Mouse (Mus musculus): Measurements from ENCODE around the gene Pif1. TPM values are rescaled to one million over a fixed set of nuclear protein-coding genes. Genes with fewer than 3 reads are reported as not detected.

The Pif1 gene
- polyA plus RNA-seq, 1 experiment from 2014 or later: 8.7 TPM

DNA sequence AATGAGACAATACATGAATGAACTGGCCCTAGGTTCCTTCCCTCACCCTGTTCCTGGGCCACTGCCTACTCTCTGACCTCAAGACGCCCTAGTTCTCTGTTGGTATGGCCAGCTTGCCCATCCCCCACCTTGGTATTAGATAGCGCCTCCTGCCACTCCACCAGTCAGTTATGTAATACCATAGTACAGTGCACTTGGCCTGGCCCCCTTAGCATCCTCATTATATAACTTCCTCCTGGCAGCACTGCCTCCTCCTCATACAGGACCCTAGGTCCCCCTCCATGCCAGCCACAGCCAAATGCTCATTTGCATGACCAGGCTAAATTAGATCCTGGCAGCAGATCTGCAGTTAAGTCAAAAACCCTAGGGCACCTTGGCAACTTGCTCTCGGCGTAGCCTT lies 25.9 kb upstream of the Pif1 start:
- H3K27me3 ChIP-seq (ENCODE audit: control insufficient read depth, insufficient read depth, low read length): no peaks in the 10 kb centered on the region
- H3K4me1 ChIP-seq (ENCODE audit: control insufficient read depth in 2 of 2, insufficient read depth in 2 of 2, low read length in 2 of 2): peaks cover 12 to 20% of the 10 kb centered on the region in 2 experiments
- no peak overlapping the region for H3K4me2 ChIP-seq (ENCODE audit: low read length)
- H3K9me3 ChIP-seq (ENCODE audit: control insufficient read depth, low read length): 0 out of 2 replicates have a peak, but pooled peaks cover 3% of the 10 kb centered on the region
- WGBS: 81% methylated on average over 4 of the region's 4 CpGs
- H3K27ac ChIP-seq (replicated peaks in 1 of 2; ENCODE audit: control insufficient read depth in 1 of 2, insufficient read depth in 1 of 2, low read depth in 2 of 2, low read length in 2 of 2): 0 out of 4 replicates have a peak overlapping the region, but pooled peaks of 1 of the 2 experiments have one; percentile 42
- peaks cover 63% of the 10 kb centered on the region for H3K36me3 ChIP-seq (ENCODE audit: control insufficient read depth, insufficient read depth, low read length)
- no peak overlapping the region for H3K9ac ChIP-seq (ENCODE audit: low read length)
- ATAC-seq (ENCODE audit: insufficient number of reproducible peaks, insufficient read depth, low FRiP score, low read depth): no peak
- H3K4me3 ChIP-seq (ENCODE audit: control insufficient read depth in 1 of 2, insufficient read depth in 1 of 2, low read depth in 1 of 2, low read length in 2 of 2): no peak overlapping the region

DNA sequence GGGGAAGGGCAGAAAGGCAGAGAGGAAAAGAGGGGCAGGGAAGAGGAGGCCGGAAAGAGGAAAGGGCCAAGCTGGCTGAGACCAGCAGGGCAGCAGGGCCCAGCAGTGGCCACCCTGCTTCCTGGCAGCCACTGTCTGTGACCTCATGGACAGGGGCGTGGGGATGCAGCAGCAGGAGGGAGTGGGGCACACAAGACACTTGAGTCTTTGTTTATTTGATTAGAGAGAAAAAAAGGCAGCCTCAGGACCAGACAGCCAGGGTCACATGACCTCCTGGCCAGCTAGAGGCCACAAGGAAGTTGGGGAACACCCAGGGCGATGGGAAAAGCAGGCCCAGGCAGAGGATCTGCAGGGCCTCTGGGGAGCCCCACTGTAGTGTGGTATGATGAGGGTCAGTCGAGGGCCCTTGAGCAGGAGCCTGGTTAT lies 24.9 kb upstream of the Pif1 start:
- WGBS: 26% methylated on average over 4 of the region's 4 CpGs

DNA sequence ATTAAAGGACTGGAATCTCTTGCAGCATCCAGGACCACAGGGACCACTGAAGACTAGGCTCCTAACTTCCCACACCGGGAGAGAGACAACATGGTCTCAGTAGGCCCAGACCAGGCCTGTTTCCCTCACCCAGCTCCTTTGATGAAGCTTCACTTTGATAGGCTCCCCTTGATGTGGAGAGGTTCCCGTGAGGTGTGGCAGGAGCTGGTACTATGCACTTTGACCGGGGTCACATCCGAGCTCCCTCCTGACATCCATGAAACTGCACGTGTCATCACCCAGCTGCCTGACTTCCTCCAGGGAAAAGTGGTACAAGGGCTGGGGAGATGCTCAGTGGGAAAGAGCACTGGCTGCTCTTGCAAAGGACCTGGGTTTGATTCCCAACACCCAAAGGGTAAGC lies 23.9 kb upstream of the Pif1 start:
- no peak for ATAC-seq (ENCODE audit: insufficient number of reproducible peaks, insufficient read depth, low FRiP score, low read depth)
- WGBS: 90% methylated on average over 5 of the region's 5 CpGs
- H3K4me2 ChIP-seq (ENCODE audit: low read length): no peak overlapping the region
- no peak overlapping the region for H3K4me3 ChIP-seq (ENCODE audit: control insufficient read depth in 1 of 2, insufficient read depth in 1 of 2, low read depth in 1 of 2, low read length in 2 of 2)
- H3K36me3 ChIP-seq (ENCODE audit: control insufficient read depth, insufficient read depth, low read length): peaks cover 56% of the 10 kb centered on the region
- 0 out of 2 replicates have a peak, but pooled peaks cover 3% of the 10 kb centered on the region for H3K9me3 ChIP-seq (ENCODE audit: control insufficient read depth, low read length)
- peaks cover 12 to 20% of the 10 kb centered on the region in 2 experiments for H3K4me1 ChIP-seq (ENCODE audit: control insufficient read depth in 2 of 2, insufficient read depth in 2 of 2, low read length in 2 of 2)
- no peak overlapping the region for H3K9ac ChIP-seq (ENCODE audit: low read length)
- H3K27ac ChIP-seq (replicated peaks in 1 of 2; ENCODE audit: control insufficient read depth in 1 of 2, insufficient read depth in 1 of 2, low read depth in 2 of 2, low read length in 2 of 2): no peak overlapping the region
- H3K27me3 ChIP-seq (ENCODE audit: control insufficient read depth, insufficient read depth, low read length): no peaks in the 10 kb centered on the region

More for the DNA sequence above, 24.9 kb upstream of the Pif1 start:
- H3K27me3 ChIP-seq (ENCODE audit: control insufficient read depth, insufficient read depth, low read length): no peaks in the 10 kb centered on the region
- H3K4me3 ChIP-seq (ENCODE audit: control insufficient read depth in 1 of 2, insufficient read depth in 1 of 2, low read depth in 1 of 2, low read length in 2 of 2): no peak overlapping the region
- H3K9me3 ChIP-seq (ENCODE audit: control insufficient read depth, low read length): 0 out of 2 replicates have a peak, but pooled peaks cover 3% of the 10 kb centered on the region
- H3K4me2 ChIP-seq (ENCODE audit: low read length): no peak overlapping the region
- ATAC-seq (ENCODE audit: insufficient number of reproducible peaks, insufficient read depth, low FRiP score, low read depth): no peak
- H3K27ac ChIP-seq (replicated peaks in 1 of 2; ENCODE audit: control insufficient read depth in 1 of 2, insufficient read depth in 1 of 2, low read depth in 2 of 2, low read length in 2 of 2): peak overlapping the region; percentile 41 to 42; a peak in 3 of 4 replicates
- H3K9ac ChIP-seq (ENCODE audit: low read length): 0 out of 2 replicates have a peak overlapping the region, but pooled peaks have one; percentile 27
- H3K36me3 ChIP-seq (ENCODE audit: control insufficient read depth, insufficient read depth, low read length): peaks cover 61% of the 10 kb centered on the region
- peaks cover 12 to 20% of the 10 kb centered on the region in 2 experiments for H3K4me1 ChIP-seq (ENCODE audit: control insufficient read depth in 2 of 2, insufficient read depth in 2 of 2, low read length in 2 of 2)

- Histone ChIP-seq H3K4me3 (ENCODE audit: control insufficient read depth in 1 of 2, insufficient read depth in 1 of 2, low read depth in 1 of 2, low read length in 2 of 2) (no peak overlapping the region), H3K4me1 (ENCODE audit: control insufficient read depth in 2 of 2, insufficient read depth in 2 of 2, low read length in 2 of 2) (peaks cover 12 to 26% of the 10 kb centered on the region in 2 experiments), H3K9ac (ENCODE audit: low read length) (no peak overlapping the region), H3K36me3 (ENCODE audit: control insufficient read depth, insufficient read depth, low read length) (peaks cover 49% of the 10 kb centered on the region), H3K27me3 (ENCODE audit: control insufficient read depth, insufficient read depth, low read length) (no peaks in the 10 kb centered on the region), H3K9me3 (ENCODE audit: control insufficient read depth, low read length) (0 out of 2 replicates have a peak, but pooled peaks cover 3% of the 10 kb centered on the region), H3K4me2 (ENCODE audit: low read length) (no peak overlapping the region), H3K27ac (replicated peaks in 1 of 2; ENCODE audit: control insufficient read depth in 1 of 2, insufficient read depth in 1 of 2, low read depth in 2 of 2, low read length in 2 of 2) (no peak overlapping the region)
- no peak for ATAC-seq (ENCODE audit: insufficient number of reproducible peaks, insufficient read depth, low FRiP score, low read depth)
- WGBS: 98% methylated on average over 2 of the region's 2 CpGs
Measured at GRCm38 (mm10) chr9:65564698-65565097, 22.3 kb upstream of the Pif1 start.

- ATAC-seq (ENCODE audit: insufficient number of reproducible peaks, insufficient read depth, low FRiP score, low read depth): no peak
- Histone ChIP-seq H3K4me2 (ENCODE audit: low read length) (no peak overlapping the region), H3K27me3 (ENCODE audit: control insufficient read depth, insufficient read depth, low read length) (no peaks in the 10 kb centered on the region), H3K4me1 (ENCODE audit: control insufficient read depth in 2 of 2, insufficient read depth in 2 of 2, low read length in 2 of 2) (0 out of 4 replicates have a peak, but pooled peaks cover 0 to 11% of the 10 kb centered on the region in 2 experiments), H3K9me3 (ENCODE audit: control insufficient read depth, low read length) (0 out of 2 replicates have a peak, but pooled peaks cover 3% of the 10 kb centered on the region), H3K27ac (replicated peaks in 1 of 2; ENCODE audit: control insufficient read depth in 1 of 2, insufficient read depth in 1 of 2, low read depth in 2 of 2, low read length in 2 of 2) (no peak overlapping the region), H3K9ac (ENCODE audit: low read length) (no peak overlapping the region), H3K36me3 (ENCODE audit: control insufficient read depth, insufficient read depth, low read length) (peaks cover 54% of the 10 kb centered on the region), H3K4me3 (ENCODE audit: control insufficient read depth in 1 of 2, insufficient read depth in 1 of 2, low read depth in 1 of 2, low read length in 2 of 2) (no peak overlapping the region)
- WGBS: 81% methylated on average over 6 of the region's 6 CpGs
Measured at GRCm38 (mm10) chr9:65568787-65569186, 18.2 kb upstream of the Pif1 start.

- Histone ChIP-seq H3K4me1 (ENCODE audit: control insufficient read depth in 2 of 2, insufficient read depth in 2 of 2, low read length in 2 of 2) (peaks cover 2 to 13% of the 10 kb centered on the region in 2 experiments), H3K27me3 (ENCODE audit: control insufficient read depth, insufficient read depth, low read length) (no peaks in the 10 kb centered on the region), H3K9ac (ENCODE audit: low read length) (no peak overlapping the region), H3K36me3 (ENCODE audit: control insufficient read depth, insufficient read depth, low read length) (peaks cover 54% of the 10 kb centered on the region), H3K27ac (replicated peaks in 1 of 2; ENCODE audit: control insufficient read depth in 1 of 2, insufficient read depth in 1 of 2, low read depth in 2 of 2, low read length in 2 of 2) (peak overlapping the region in 1 of 2 experiments; percentile 19; a peak in 1 of 4 replicates), H3K4me2 (ENCODE audit: low read length) (no peak overlapping the region), H3K9me3 (ENCODE audit: control insufficient read depth, low read length) (0 out of 2 replicates have a peak, but pooled peaks cover 3% of the 10 kb centered on the region), H3K4me3 (ENCODE audit: control insufficient read depth in 1 of 2, insufficient read depth in 1 of 2, low read depth in 1 of 2, low read length in 2 of 2) (no peak overlapping the region)
- ATAC-seq (ENCODE audit: insufficient number of reproducible peaks, insufficient read depth, low FRiP score, low read depth): no peak
- 77% methylated on average over 6 of the region's 6 CpGs for WGBS
Measured at GRCm38 (mm10) chr9:65569491-65569971, 17.4 kb upstream of the Pif1 start.

GRCm38 (mm10) chr9:65572837-65573236 lies 14.1 kb upstream of the Pif1 start:
- H3K4me2 ChIP-seq (ENCODE audit: low read length): no peak overlapping the region
- no peaks in the 10 kb centered on the region for H3K27me3 ChIP-seq (ENCODE audit: control insufficient read depth, insufficient read depth, low read length)
- 92% methylated on average over 6 of the region's 6 CpGs for WGBS
- no peak overlapping the region for H3K27ac ChIP-seq (replicated peaks in 1 of 2; ENCODE audit: control insufficient read depth in 1 of 2, insufficient read depth in 1 of 2, low read depth in 2 of 2, low read length in 2 of 2)
- peaks cover 34% of the 10 kb centered on the region for H3K36me3 ChIP-seq (ENCODE audit: control insufficient read depth, insufficient read depth, low read length)
- H3K4me3 ChIP-seq (ENCODE audit: control insufficient read depth in 1 of 2, insufficient read depth in 1 of 2, low read depth in 1 of 2, low read length in 2 of 2): no peak overlapping the region
- ATAC-seq (ENCODE audit: insufficient number of reproducible peaks, insufficient read depth, low FRiP score, low read depth): no peak
- H3K9ac ChIP-seq (ENCODE audit: low read length): no peak overlapping the region
- H3K4me1 ChIP-seq (ENCODE audit: control insufficient read depth in 2 of 2, insufficient read depth in 2 of 2, low read length in 2 of 2): peaks cover 29 to 40% of the 10 kb centered on the region in 2 experiments
- no peaks in the 10 kb centered on the region for H3K9me3 ChIP-seq (ENCODE audit: control insufficient read depth, low read length)
